Mouse (Mus musculus) olfactory bulb, adult 2 months (tissue): ENCODE measurements around the gene Rcl1.

Experiments used
- CTCF ChIP-seq: fragments of 200-500 bp; IDR thresholded peaks from 2 replicates; pipeline ENCODE4 v1.5.1; 2012; ENCODE audit warnings: low read depth, mild to moderate bottlenecking, low read length, moderate library complexity; ENCODE audit not compliant: insufficient read depth
- POLR2A ChIP-seq: fragments of 200-500 bp; IDR thresholded peaks from 2 replicates; pipeline ENCODE4 v1.6.1; 2012; ENCODE audit warnings: mild to moderate bottlenecking, low read depth, low read length, moderate library complexity; ENCODE audit not compliant: insufficient read depth

DNA sequence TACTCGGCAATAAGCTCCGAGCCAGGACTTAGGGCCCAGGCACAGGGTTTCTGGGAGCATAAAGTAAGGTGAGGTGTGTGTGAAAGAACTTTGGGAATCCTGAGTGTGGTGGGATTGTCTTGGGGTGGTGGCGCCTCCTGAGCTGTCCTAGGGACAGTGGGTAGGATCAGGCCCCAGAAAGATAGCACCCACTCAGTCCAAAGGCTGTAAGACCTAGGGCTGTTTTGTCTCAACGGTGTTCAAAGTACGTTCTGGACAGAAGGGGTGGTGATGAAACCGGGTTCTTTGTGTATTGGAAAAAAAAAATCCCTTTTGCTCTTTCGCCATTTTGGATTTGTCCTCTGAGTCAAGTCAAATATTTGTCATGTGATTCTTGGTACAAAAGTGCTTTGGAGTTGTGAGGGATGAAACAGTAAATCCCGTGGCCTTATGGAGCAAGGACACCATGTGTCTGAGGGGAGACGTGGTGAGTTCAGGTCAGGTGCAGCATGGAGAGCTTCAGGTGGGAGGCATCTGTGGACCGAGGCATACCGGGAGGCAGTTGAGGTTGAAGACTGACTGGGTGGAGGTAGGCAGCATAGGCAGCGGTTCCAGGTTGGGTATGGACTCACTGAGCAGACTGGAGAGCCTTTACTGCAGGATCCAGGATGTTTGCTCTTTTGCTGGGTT is 25.3 kb downstream of the Rcl1 start:
- TF ChIP-seq CTCF (no peak), POLR2A (no peak)
